Mouse (Mus musculus): ENCODE measurements around the gene Dok5. TPM values are rescaled to one million over a fixed set of nuclear protein-coding genes. Genes with fewer than 3 reads are reported as not detected.

Gene Dok5
- total RNA-seq, 2 experiments from 2014 or later, result 35.9 to 38.6 TPM

GRCm38 (mm10) chr2:170776107-170776506, 44.5 kb downstream of the Dok5 start:
- intact Hi-C loops (cut with DNase I), result loop anchor here (10.0 kb wide), 1 partner anchor 1439 kb away; no protein-coding TSS in a partner anchor

GRCm38 (mm10) chr2:170777572-170777971, 46.0 kb downstream of the Dok5 start:
- intact Hi-C loops (cut with DNase I), result loop anchor here (10.0 kb wide), 1 partner anchor 1437 kb away; no protein-coding TSS in a partner anchor
- peak in 1 of 2 experiments; percentile 69 for DNase-seq (ENCODE audit: low spot score in 2 of 2)

More at GRCm38 (mm10) chr2:170776107-170776506, 44.5 kb downstream of the Dok5 start:
- peak in 1 of 2 experiments; percentile 67 for DNase-seq (ENCODE audit: low spot score in 2 of 2)

GRCm38 (mm10) chr2:170780010-170780750, 48.6 kb downstream of the Dok5 start:
- intact Hi-C loops (cut with DNase I), result no loop called here
- DNase-seq (ENCODE audit: low spot score in 2 of 2), result no peak

DNA sequence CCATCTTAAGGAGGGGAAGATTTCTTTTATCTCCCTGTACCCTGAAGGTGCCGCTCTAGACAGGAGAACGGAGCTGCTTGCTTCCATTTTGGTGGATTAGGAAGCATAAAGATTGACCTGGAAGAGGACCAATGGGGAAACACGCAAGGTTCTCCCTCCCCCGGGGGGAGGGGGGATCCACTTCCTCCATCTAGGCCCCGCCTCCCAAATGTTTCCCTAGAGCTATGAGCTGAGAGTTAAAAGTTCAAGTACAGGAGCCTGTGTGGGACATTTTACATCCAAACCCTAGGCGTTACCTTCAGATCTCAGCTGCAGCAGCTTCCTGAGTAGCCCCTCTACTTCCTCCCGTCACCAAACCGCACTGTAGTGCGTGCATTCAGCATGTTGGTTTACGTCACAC, 56.5 kb downstream of the Dok5 start:
- intact Hi-C loops (cut with DNase I), result no loop called here
- no peak for DNase-seq (ENCODE audit: low spot score in 2 of 2)

- DNase-seq (ENCODE audit: low spot score in 2 of 2), result peak in 1 of 2 experiments; percentile 37
Observed at GRCm38 (mm10) chr2:170791332-170792017, 59.9 kb downstream of the Dok5 start.

GRCm38 (mm10) chr2:170795242-170795641, 63.6 kb downstream of the Dok5 start:
- intact Hi-C loops (cut with DNase I), result no loop called here
- no peak for DNase-seq (ENCODE audit: low spot score in 2 of 2)

More at GRCm38 (mm10) chr2:170791332-170792017, 59.9 kb downstream of the Dok5 start:
- intact Hi-C loops (cut with DNase I), result no loop called here

DNA sequence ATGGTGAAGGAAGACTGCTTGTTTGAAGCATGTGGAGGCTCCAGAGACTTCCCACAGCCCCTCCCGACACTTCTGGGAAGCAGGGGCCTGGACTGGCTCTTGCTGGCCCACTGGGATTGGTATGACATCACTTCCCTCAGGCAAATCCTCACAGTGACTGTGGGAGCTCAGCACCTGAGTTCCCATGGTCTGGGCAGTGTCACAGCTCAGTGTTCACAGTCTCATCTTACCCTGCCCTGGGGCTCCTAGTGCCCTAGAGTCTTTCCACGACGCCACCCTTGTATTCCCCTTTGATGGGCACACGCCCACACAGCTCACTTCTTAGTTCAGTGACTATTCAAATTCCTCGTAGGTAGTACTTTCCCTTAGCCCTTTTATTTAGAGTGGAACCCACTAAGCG, 71.4 kb downstream of the Dok5 start:
- intact Hi-C loops (cut with DNase I), result no loop called here
- DNase-seq (ENCODE audit: low spot score in 2 of 2), result no peak

GRCm38 (mm10) chr2:170807555-170808258, 76.1 kb downstream of the Dok5 start:
- intact Hi-C loops (cut with DNase I), result no loop called here
- no peak for DNase-seq (ENCODE audit: low spot score in 2 of 2)

GRCm38 (mm10) chr2:170808259-170808789, 76.7 kb downstream of the Dok5 start:
- intact Hi-C loops (cut with DNase I), result no loop called here

GRCm38 (mm10) chr2:170811356-170811755, 79.7 kb downstream of the Dok5 start:
- peak; percentile 21 to 87 for DNase-seq (ENCODE audit: low spot score in 2 of 2)
- intact Hi-C loops (cut with DNase I), result no loop called here

More at GRCm38 (mm10) chr2:170808259-170808789, 76.7 kb downstream of the Dok5 start:
- DNase-seq (ENCODE audit: low spot score in 2 of 2), result no peak

GRCm38 (mm10) chr2:170816302-170816701, 84.7 kb downstream of the Dok5 start:
- intact Hi-C loops (cut with DNase I), result no loop called here
- DNase-seq (ENCODE audit: low spot score in 2 of 2), result no peak

DNA sequence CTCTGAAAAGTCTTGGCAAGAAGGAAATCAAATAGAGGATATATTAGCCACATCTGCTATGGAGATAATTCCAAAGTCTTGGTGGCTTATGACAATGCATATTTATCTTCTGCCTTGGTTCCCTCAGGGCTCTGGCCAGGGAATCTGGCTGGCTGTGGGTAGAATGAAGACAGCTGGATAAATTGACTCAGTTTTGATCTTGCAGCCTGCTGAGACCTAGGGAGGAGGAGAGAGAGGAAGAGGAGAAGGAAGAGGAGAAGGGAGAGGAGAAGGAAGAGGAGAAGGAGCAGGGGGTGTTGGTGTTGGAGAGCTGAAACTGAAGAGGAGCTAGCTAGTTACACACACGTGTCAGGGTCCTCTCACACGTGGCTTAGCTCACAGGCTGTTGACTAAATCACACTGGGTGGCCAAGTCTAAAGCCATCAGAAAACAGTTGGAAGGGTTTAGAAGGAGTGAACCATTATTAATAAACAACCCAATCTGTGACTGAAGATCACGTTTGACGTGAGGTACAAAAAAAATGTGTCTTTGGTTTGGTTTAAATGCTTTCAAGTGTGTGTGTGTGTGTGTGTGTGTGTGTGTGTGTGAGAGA, 85.6 kb downstream of the Dok5 start:
- no peak for DNase-seq (ENCODE audit: low spot score in 2 of 2)
- intact Hi-C loops (cut with DNase I), result no loop called here

DNA sequence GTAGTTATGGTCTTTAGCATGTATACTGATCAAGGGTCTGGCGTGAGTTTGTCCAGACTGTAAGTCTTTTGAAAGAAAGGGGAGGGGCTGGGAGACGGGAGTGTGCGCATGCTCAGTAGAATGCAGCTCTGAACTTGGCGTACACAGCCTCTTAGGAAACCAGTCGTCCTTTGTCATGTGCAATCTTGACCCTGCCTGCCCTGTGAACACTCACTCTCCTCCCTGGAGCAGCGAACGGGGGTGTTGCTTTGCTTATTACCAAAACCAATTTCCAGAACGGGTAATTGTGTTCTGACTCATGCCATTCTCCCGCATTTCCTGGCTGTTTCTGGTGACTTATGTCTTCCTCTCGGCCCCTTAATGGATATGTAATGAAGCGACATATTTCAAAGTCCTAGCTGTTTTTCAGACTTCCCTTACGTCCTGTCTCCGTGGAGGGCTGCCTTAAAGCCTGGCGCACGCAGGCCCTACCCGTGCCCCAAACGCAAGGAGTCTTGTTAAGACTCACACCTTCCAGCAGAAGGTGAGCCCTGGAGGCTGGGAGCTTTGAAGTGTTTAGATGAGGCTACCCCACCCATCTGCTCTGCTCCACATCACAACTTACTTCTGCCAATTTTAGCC, 95.3 kb downstream of the Dok5 start:
- no peak for DNase-seq (ENCODE audit: low spot score in 2 of 2)
- intact Hi-C loops (cut with DNase I), result no loop called here

DNA sequence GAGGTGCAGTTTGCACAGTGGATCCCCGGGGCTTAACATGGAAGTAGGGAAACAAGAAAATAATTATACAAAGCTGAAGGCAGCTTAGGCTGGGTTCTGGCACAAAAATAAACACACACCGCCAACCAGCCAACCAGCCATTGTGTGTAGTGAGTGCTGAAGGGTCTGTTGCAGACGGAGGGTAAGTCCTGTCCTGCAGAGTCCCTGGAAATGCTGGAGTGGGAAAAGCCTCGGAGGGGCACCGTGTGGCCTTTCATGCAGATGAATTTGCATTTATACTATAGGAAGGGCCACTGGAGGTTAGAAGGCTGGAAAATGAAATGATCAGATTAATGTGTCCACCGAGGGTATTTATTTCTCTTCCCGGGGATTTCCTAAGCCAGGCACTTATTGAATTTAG, 97.2 kb downstream of the Dok5 start:
- no peak for DNase-seq (ENCODE audit: low spot score in 2 of 2)
- intact Hi-C loops (cut with DNase I), result no loop called here

DNA sequence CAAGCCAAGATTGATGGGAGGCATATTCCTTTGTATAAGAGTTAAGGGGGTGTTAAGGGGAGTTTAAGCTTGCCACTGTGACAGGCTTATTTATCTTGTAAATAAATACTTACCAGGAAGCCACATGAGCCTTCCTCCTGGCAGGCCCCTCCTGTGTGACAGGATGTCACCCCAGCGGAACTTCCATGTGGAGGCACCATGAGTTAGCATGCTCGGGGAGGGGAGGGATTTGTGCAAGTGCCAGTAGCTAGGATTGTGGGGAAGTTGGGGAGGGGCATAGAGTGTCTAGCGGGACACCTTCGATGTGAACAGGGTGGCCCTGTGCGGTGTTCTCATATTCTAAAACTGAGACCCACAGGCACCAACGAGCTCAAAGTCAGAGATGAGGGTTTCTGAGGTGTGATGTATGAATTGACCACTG, 97.6 kb downstream of the Dok5 start:
- intact Hi-C loops (cut with DNase I), result no loop called here
- DNase-seq (ENCODE audit: low spot score in 2 of 2), result no peak

GRCm38 (mm10) chr2:170829988-170830387, 98.4 kb downstream of the Dok5 start:
- intact Hi-C loops (cut with DNase I), result no loop called here
- DNase-seq (ENCODE audit: low spot score in 2 of 2), result peak in 1 of 2 experiments; percentile 81

DNA sequence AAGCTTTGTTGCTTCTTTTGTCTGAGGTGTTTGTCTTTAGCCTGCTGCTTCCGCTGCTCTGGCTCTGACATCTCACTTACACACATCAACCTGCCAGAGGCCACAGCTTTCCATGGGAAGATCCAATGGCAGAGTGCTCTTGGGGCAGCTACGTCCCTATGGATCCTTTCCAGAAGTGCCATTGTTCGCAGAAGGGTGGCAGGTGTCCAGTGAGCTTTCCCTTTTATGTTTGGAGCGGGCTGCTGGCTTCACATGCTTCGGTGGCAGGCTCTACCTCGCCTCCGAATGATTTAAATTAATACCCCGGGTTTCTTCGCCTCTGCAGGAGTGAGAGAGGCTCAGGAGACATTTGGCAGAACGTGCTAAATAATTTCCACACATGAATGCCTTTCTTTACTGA, 105.3 kb downstream of the Dok5 start:
- DNase-seq (ENCODE audit: low spot score in 2 of 2), result no peak
- intact Hi-C loops (cut with DNase I), result no loop called here

DNA sequence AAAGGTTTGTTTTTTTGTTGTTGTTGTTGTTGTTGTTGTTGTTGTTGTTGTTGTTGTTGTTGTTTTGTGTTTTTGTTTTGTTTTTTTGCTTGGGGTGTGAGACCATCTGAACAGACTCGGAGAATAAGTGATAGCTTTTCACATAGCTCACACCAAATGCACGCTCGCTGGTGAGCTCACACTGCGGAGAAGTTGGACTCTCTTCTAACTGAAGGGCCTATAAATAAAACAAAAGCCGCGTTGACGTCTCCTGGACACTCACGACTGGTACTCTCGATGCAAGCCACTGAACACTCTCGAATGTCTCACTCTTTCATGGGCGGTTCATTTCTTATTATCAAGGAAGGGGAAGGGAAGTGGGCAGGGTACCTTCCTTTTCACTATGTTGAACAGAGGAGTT, 105.8 kb downstream of the Dok5 start:
- DNase-seq (ENCODE audit: low spot score in 2 of 2), result no peak
- intact Hi-C loops (cut with DNase I), result no loop called here
